Mouse (Mus musculus) limb, embryonic 11.5 days (tissue): ENCODE data around the gene 2810004N23Rik. TPM values are rescaled to one million over a fixed set of nuclear protein-coding genes. Genes with fewer than 3 reads are reported as not detected.
"Not testable (repeated sequence)": the region's sequence is repeated elsewhere in the genome, so short reads cannot be mapped to it uniquely, and the experiment has no call there.

Experiments
- ATAC-seq: fragments of 200-750 bp; cut with Nextera tagmentation; 2 replicates; pipeline ENCODE4 v1.8.0; 2017; ENCODE audit warnings: low read depth; ENCODE audit not compliant: insufficient number of reproducible peaks, low FRiP score, low TSS enrichment
- DNase-seq: peaks from one replicate; pipeline ENCODE4 v3.0.0-alpha.2; 2015; ENCODE audit warnings: low spot score
- H3K27ac ChIP-seq: fragments of 300-500 bp; sonication (generic); replicated peaks from 2 replicates; pipeline ENCODE4 v1.5.1; 2014; ENCODE audit warnings: low read depth, mild to moderate bottlenecking, low read length
- H3K27me3 ChIP-seq: fragments of 300-500 bp; sonication (generic); 2 replicates; pipeline ENCODE4 v1.6.1; 2014; ENCODE audit warnings: mild to moderate bottlenecking, low read length, mixed read lengths; ENCODE audit not compliant: control insufficient read depth, insufficient read depth
- H3K36me3 ChIP-seq: fragments of 300-500 bp; sonication (generic); 2 replicates; pipeline ENCODE4 v1.6.1; 2014; ENCODE audit warnings: mild to moderate bottlenecking, low read length, moderate library complexity, mixed read lengths; ENCODE audit not compliant: control insufficient read depth, insufficient read depth
- H3K4me1 ChIP-seq: fragments of 300-500 bp; sonication (generic); 2 replicates; pipeline ENCODE4 v1.6.1; 2014; ENCODE audit warnings: low read length, mixed read lengths; ENCODE audit not compliant: control insufficient read depth, insufficient read depth
- H3K4me2 ChIP-seq: fragments of 300-500 bp; sonication (generic); 2 replicates; pipeline ENCODE4 v1.6.1; 2014; ENCODE audit warnings: low read depth, mild to moderate bottlenecking, moderate library complexity; ENCODE audit not compliant: severe bottlenecking
- H3K4me3 ChIP-seq: fragments of 300-500 bp; sonication (generic); 2 replicates; pipeline ENCODE4 v1.5.1; 2014; ENCODE audit warnings: low read depth, low read length
- H3K9ac ChIP-seq: fragments of 300-500 bp; sonication (generic); 2 replicates; pipeline ENCODE4 v1.6.1; 2014; ENCODE audit warnings: mild to moderate bottlenecking, low read length
- H3K9me3 ChIP-seq: fragments of 300-500 bp; sonication (generic); 2 replicates; pipeline ENCODE4 v1.6.1; 2016; ENCODE audit warnings: low read length; ENCODE audit not compliant: control insufficient read depth
- WGBS: fragments of 180-500 bp; shearing (Covaris S2); extraction: QIAGEN DNeasy Blood & Tissue Kit; methylation state at CpG from one replicate; pipeline ENCODE4 v1.1.7; 2014; 5-methylcytosine and 5-hydroxymethylcytosine counted together
- polyA plus RNA-seq: library from polyadenylated mRNA; unstranded; fragments of >200 nt; fragmentation: Nextera tagmentation; extraction: Ambion mirVana; gene quantifications from 2 replicates; pipeline ENCODE4 v1.2.1, GENCODE M21; 2014

The 2810004N23Rik gene
- polyA plus RNA-seq, 1 experiment from 2014 or later, result 58.9 TPM

- no peak overlapping the region for H3K4me2 ChIP-seq
- H3K27ac ChIP-seq, result no peak overlapping the region
- H3K9me3 ChIP-seq, result peaks cover 5% of the 10 kb centered on the region; the same call in 1 of the 2 replicates
- H3K36me3 ChIP-seq, result peaks cover 34% of the 10 kb centered on the region
- H3K27me3 ChIP-seq, result no peaks in the 10 kb centered on the region
- peaks cover 4% of the 10 kb centered on the region; the same call in 1 of the 2 replicates for H3K4me1 ChIP-seq
- H3K9ac ChIP-seq, result no peak overlapping the region
- no peak for DNase-seq
- ATAC-seq, result no peak
- no peak overlapping the region for H3K4me3 ChIP-seq
Observed at GRCm38 (mm10) chr8:124859466-124859865, 3.5 kb downstream of the 2810004N23Rik start.

GRCm38 (mm10) chr8:124853511-124853910, 9.4 kb downstream of the 2810004N23Rik start:
- Histone ChIP-seq H3K4me2 (no peak overlapping the region), H3K27ac (no peak overlapping the region), H3K4me1 (no peaks in the 10 kb centered on the region), H3K27me3 (no peaks in the 10 kb centered on the region), H3K36me3 (peaks cover 30% of the 10 kb centered on the region), H3K9me3 (peaks cover 5% of the 10 kb centered on the region; the same call in 1 of the 2 replicates), H3K4me3 (no peak overlapping the region), H3K9ac (no peak overlapping the region)
- ATAC-seq (no peak), DNase-seq (no peak)
- 91% methylated on average over 1 of the region's 1 CpGs for WGBS

GRCm38 (mm10) chr8:124845573-124845972, 17.3 kb downstream of the 2810004N23Rik start:
- Histone ChIP-seq H3K9me3 (no peaks in the 10 kb centered on the region), H3K4me2 (no peak overlapping the region), H3K27me3 (no peaks in the 10 kb centered on the region), H3K27ac (no peak overlapping the region), H3K4me3 (no peak overlapping the region), H3K4me1 (no peaks in the 10 kb centered on the region), H3K9ac (no peak overlapping the region), H3K36me3 (peaks cover 4% of the 10 kb centered on the region; the same call in 1 of the 2 replicates)
- ATAC-seq (no peak), DNase-seq (no peak)
- WGBS, result 76% methylated on average over 5 of the region's 5 CpGs

GRCm38 (mm10) chr8:124845131-124845530, 17.8 kb downstream of the 2810004N23Rik start:
- H3K9ac ChIP-seq, result no peak overlapping the region
- no peak overlapping the region for H3K4me2 ChIP-seq
- H3K36me3 ChIP-seq, result peaks cover 7% of the 10 kb centered on the region
- no peaks in the 10 kb centered on the region for H3K27me3 ChIP-seq
- DNase-seq (no peak), ATAC-seq (no peak)
- no peak overlapping the region for H3K27ac ChIP-seq
- no peaks in the 10 kb centered on the region for H3K9me3 ChIP-seq
- no peak overlapping the region for H3K4me3 ChIP-seq
- no peaks in the 10 kb centered on the region for H3K4me1 ChIP-seq
- 74% methylated on average over 3 of the region's 3 CpGs for WGBS

GRCm38 (mm10) chr8:124842929-124843328, 20.0 kb downstream of the 2810004N23Rik start:
- ATAC-seq, H3K4me2 ChIP-seq, H3K4me1 ChIP-seq, H3K9me3 ChIP-seq, DNase-seq, H3K4me3 ChIP-seq, H3K27ac ChIP-seq, H3K27me3 ChIP-seq: not testable (repeated sequence)
- WGBS, result 47% methylated on average over 1 of the region's 1 CpGs
- peak overlapping the region; percentile 13; the same call in 1 of the 2 replicates for H3K9ac ChIP-seq
- peaks cover 24% of the 10 kb centered on the region for H3K36me3 ChIP-seq

- no peak overlapping the region for H3K9ac ChIP-seq
- H3K4me3 ChIP-seq, result no peak overlapping the region
- no peak overlapping the region for H3K4me2 ChIP-seq
- no peaks in the 10 kb centered on the region for H3K27me3 ChIP-seq
- DNase-seq (no peak), ATAC-seq (no peak)
- WGBS, result 93% methylated on average over 10 of the region's 10 CpGs
- H3K4me1 ChIP-seq, result no peaks in the 10 kb centered on the region
- peaks cover 26% of the 10 kb centered on the region for H3K36me3 ChIP-seq
- H3K9me3 ChIP-seq, result no peaks in the 10 kb centered on the region
- H3K27ac ChIP-seq, result no peak overlapping the region
Observed at GRCm38 (mm10) chr8:124841775-124842174, 21.1 kb downstream of the 2810004N23Rik start.

GRCm38 (mm10) chr8:124840900-124841299, 22.0 kb downstream of the 2810004N23Rik start:
- Histone ChIP-seq H3K4me1 (no peaks in the 10 kb centered on the region), H3K27ac (no peak overlapping the region), H3K4me2 (no peak overlapping the region), H3K9me3 (no peaks in the 10 kb centered on the region), H3K36me3 (peaks cover 26% of the 10 kb centered on the region), H3K4me3 (no peak overlapping the region), H3K27me3 (no peaks in the 10 kb centered on the region), H3K9ac (no peak overlapping the region)
- 95% methylated on average over 7 of the region's 7 CpGs for WGBS
- DNase-seq (no peak), ATAC-seq (no peak)

GRCm38 (mm10) chr8:124839371-124839770, 23.5 kb downstream of the 2810004N23Rik start:
- no peaks in the 10 kb centered on the region for H3K9me3 ChIP-seq
- H3K27ac ChIP-seq, result no peak overlapping the region
- no peak overlapping the region for H3K4me2 ChIP-seq
- H3K36me3 ChIP-seq, result peaks cover 26% of the 10 kb centered on the region
- ATAC-seq (no peak), DNase-seq (no peak)
- H3K27me3 ChIP-seq, result no peaks in the 10 kb centered on the region
- WGBS, result 89% methylated on average over 10 of the region's 10 CpGs
- no peaks in the 10 kb centered on the region for H3K4me1 ChIP-seq
- H3K4me3 ChIP-seq, result no peak overlapping the region
- no peak overlapping the region for H3K9ac ChIP-seq

GRCm38 (mm10) chr8:124837956-124838355, 25.0 kb downstream of the 2810004N23Rik start:
- ATAC-seq, result no peak
- no peak overlapping the region for H3K4me2 ChIP-seq
- 0 out of 2 replicates have a peak, but pooled peaks cover 4% of the 10 kb centered on the region for H3K4me1 ChIP-seq
- no peak overlapping the region for H3K27ac ChIP-seq
- no peaks in the 10 kb centered on the region for H3K9me3 ChIP-seq
- no peak for DNase-seq
- no peak overlapping the region for H3K9ac ChIP-seq
- WGBS, result 83% methylated on average over 2 of the region's 2 CpGs
- peaks cover 26% of the 10 kb centered on the region for H3K36me3 ChIP-seq
- no peak overlapping the region for H3K4me3 ChIP-seq
- H3K27me3 ChIP-seq, result no peaks in the 10 kb centered on the region
